In genomic region chr11:90687040-90687439, GRCm38 (mm10) we compare ENCODE assay signal across 8 mouse cellular contexts. TPM values are rescaled to one million over a fixed set of nuclear protein-coding genes. Genes with fewer than 3 reads are reported as not detected.
A peak's percentile ranks its signal among the peaks of the same experiment; 100 is the strongest.
DNase-seq lines count a peak whose midpoint lies in the region; ATAC-seq and TF ChIP-seq lines count a peak whose summit lies in the region.

No protein-coding gene starts in this region.

- no peak for TF ChIP-seq POLR2A in lung, adult 2 months (IDR thresholded peaks at IDR 0.05; ENCODE audit: borderline replicate concordance, extremely low read depth, low read depth, low read length)
- TF ChIP-seq POLR2A in embryonic fibroblast, embryonic 13.5 days (IDR thresholded peaks at IDR 0.05; ENCODE audit: low read depth, low read length): no peak

- no peak for DNase-seq in lung, adult 2 months
- DNase-seq in lung, adult 18-20 months: no peak
- DNase-seq in right cerebral cortex, postnatal 10 days (ENCODE audit: low spot score in 2 of 2): no peak
- no peak for DNase-seq in cerebellum, postnatal 36 days
- DNase-seq in left cerebral cortex, adult 11 months (ENCODE audit: low spot score): no peak

- peak overlapping the region; percentile 76 for H3K9ac ChIP-seq in intestine, embryonic 16.5 days (ENCODE audit: low read depth, low read length)
- H3K9ac ChIP-seq in neural tube, embryonic 12.5 days: peak overlapping the region; percentile 51

- peak overlapping the region; percentile 89 for H3K4me2 ChIP-seq in intestine, embryonic 16.5 days (ENCODE audit: low read depth, low read length)
- H3K4me2 ChIP-seq in neural tube, embryonic 12.5 days (replicated peaks): peak overlapping the region; percentile 87

- peak; percentile 72 for ATAC-seq in intestine, embryonic 16.5 days
- peak; percentile 59 for ATAC-seq in neural tube, embryonic 12.5 days (ENCODE audit: low FRiP score, low read depth)

- H3K27me3 ChIP-seq in intestine, embryonic 16.5 days (replicated peaks; ENCODE audit: control insufficient read depth, insufficient read depth, low read length): no peaks in the 10 kb centered on the region
- H3K27me3 ChIP-seq in neural tube, embryonic 12.5 days (replicated peaks): no peaks in the 10 kb centered on the region

- H3K27ac ChIP-seq in embryonic fibroblast, embryonic 13.5 days (ENCODE audit: insufficient read depth, low read length): no peak overlapping the region
- H3K27ac ChIP-seq in intestine, embryonic 16.5 days (ENCODE audit: low read length): peak overlapping the region; percentile 61
- no peak overlapping the region for H3K27ac ChIP-seq in neural tube, embryonic 12.5 days

- H3K36me3 ChIP-seq in intestine, embryonic 16.5 days (ENCODE audit: control insufficient read depth, insufficient read depth, low read length): no peaks in the 10 kb centered on the region
- H3K36me3 ChIP-seq in neural tube, embryonic 12.5 days: no peaks in the 10 kb centered on the region

- peak overlapping the region; percentile 77 for H3K4me3 ChIP-seq in lung, adult 2 months (replicated peaks; ENCODE audit: extremely low read depth, low read depth, low read length)
- H3K4me3 ChIP-seq in embryonic fibroblast, embryonic 13.5 days (ENCODE audit: insufficient read depth, low read length): peak overlapping the region; percentile 91
- H3K4me3 ChIP-seq in intestine, embryonic 16.5 days (ENCODE audit: low read length): peak overlapping the region; percentile 74
- peak overlapping the region; percentile 48 for H3K4me3 ChIP-seq in neural tube, embryonic 12.5 days

- 2% methylated on average over 17 of the region's 17 CpGs for WGBS in lung, adult 2 months
- 1% methylated on average over 17 of the region's 17 CpGs for WGBS in intestine, embryonic 16.5 days
- under 1% methylated on average over 17 of the region's 17 CpGs for WGBS in neural tube, embryonic 12.5 days

- H3K9me3 ChIP-seq in intestine, embryonic 16.5 days (ENCODE audit: control insufficient read depth, low read length): no peaks in the 10 kb centered on the region
- no peaks in the 10 kb centered on the region for H3K9me3 ChIP-seq in neural tube, embryonic 12.5 days

- no peak for TF ChIP-seq CTCF in lung, adult 2 months (IDR thresholded peaks at IDR 0.05; ENCODE audit: insufficient read depth, low read length)
- no peak for TF ChIP-seq CTCF in embryonic fibroblast, embryonic 13.5 days (IDR thresholded peaks at IDR 0.05; ENCODE audit: borderline replicate concordance, insufficient read depth, low read length)

- H3K4me1 ChIP-seq in lung, adult 2 months (ENCODE audit: control insufficient read depth, insufficient read depth, low read length): no peaks in the 10 kb centered on the region
- H3K4me1 ChIP-seq in embryonic fibroblast, embryonic 13.5 days (ENCODE audit: control insufficient read depth, insufficient read depth, low read length): peaks cover 5% of the 10 kb centered on the region; the same call in 1 of the 2 replicates
- peaks cover 9% of the 10 kb centered on the region; the same call in 1 of the 2 replicates for H3K4me1 ChIP-seq in intestine, embryonic 16.5 days (ENCODE audit: control insufficient read depth, insufficient read depth, low read length)
- peaks cover 3% of the 10 kb centered on the region; the same call in 1 of the 2 replicates for H3K4me1 ChIP-seq in neural tube, embryonic 12.5 days

RNA-seq across cellular contexts. Expression of gene Tom1l1, which starts 1.1 kb away (rescaled TPM):
- 4.0 and 7.4 TPM in 2 replicates for polyA plus RNA-seq in lung, adult 2 months (2012; rRNA removed)
- 27.1 and 36.7 TPM in 2 replicates for polyA plus RNA-seq in embryonic fibroblast, embryonic 13.5 days (2011; ENCODE audit: insufficient read length, low read depth, missing spikeins)
- 65.6 and 67.6 TPM in 2 replicates for polyA plus RNA-seq in intestine, embryonic 16.5 days (2015; fragmentation: Nextera tagmentation; extraction: Ambion mirVana)
- polyA plus RNA-seq in neural tube, embryonic 12.5 days (2016; fragmentation: Nextera tagmentation; extraction: Ambion mirVana): 13.6 and 18.0 TPM in 2 replicates

RNA-seq across cellular contexts. Expression of gene Cox11, which starts 49.1 kb away (rescaled TPM):
- 6.9 and 11.9 TPM in 2 replicates for polyA plus RNA-seq in lung, adult 2 months (2012; rRNA removed)
- polyA plus RNA-seq in embryonic fibroblast, embryonic 13.5 days (2011; ENCODE audit: insufficient read length, low read depth, missing spikeins): 14.7 and 18.6 TPM in 2 replicates
- 24.2 and 25.9 TPM in 2 replicates for polyA plus RNA-seq in intestine, embryonic 16.5 days (2015; fragmentation: Nextera tagmentation; extraction: Ambion mirVana)
- polyA plus RNA-seq in neural tube, embryonic 12.5 days (2016; fragmentation: Nextera tagmentation; extraction: Ambion mirVana): 40.1 and 41.2 TPM in 2 replicates

RNA-seq across cellular contexts. Expression of gene Stxbp4, which starts 49.2 kb away (rescaled TPM):
- polyA plus RNA-seq in lung, adult 2 months (2012; rRNA removed): 2.4 and 3.4 TPM in 2 replicates
- polyA plus RNA-seq in embryonic fibroblast, embryonic 13.5 days (2011; ENCODE audit: insufficient read length, low read depth, missing spikeins): 21.9 and 23.3 TPM in 2 replicates
- polyA plus RNA-seq in intestine, embryonic 16.5 days (2015; fragmentation: Nextera tagmentation; extraction: Ambion mirVana): 9.4 and 11.5 TPM in 2 replicates
- 33.9 and 36.6 TPM in 2 replicates for polyA plus RNA-seq in neural tube, embryonic 12.5 days (2016; fragmentation: Nextera tagmentation; extraction: Ambion mirVana)
